Mouse (Mus musculus): ENCODE data around the gene Nsa2. TPM values are rescaled to one million over a fixed set of nuclear protein-coding genes. Genes with fewer than 3 reads are reported as not detected.
"Not testable (repeated sequence)": the region's sequence is repeated elsewhere in the genome, so short reads cannot be mapped to it uniquely, and the experiment has no call there.

Nsa2 gene
- polyA plus RNA-seq, 1 experiment from 2014 or later: 71.9 TPM

DNA sequence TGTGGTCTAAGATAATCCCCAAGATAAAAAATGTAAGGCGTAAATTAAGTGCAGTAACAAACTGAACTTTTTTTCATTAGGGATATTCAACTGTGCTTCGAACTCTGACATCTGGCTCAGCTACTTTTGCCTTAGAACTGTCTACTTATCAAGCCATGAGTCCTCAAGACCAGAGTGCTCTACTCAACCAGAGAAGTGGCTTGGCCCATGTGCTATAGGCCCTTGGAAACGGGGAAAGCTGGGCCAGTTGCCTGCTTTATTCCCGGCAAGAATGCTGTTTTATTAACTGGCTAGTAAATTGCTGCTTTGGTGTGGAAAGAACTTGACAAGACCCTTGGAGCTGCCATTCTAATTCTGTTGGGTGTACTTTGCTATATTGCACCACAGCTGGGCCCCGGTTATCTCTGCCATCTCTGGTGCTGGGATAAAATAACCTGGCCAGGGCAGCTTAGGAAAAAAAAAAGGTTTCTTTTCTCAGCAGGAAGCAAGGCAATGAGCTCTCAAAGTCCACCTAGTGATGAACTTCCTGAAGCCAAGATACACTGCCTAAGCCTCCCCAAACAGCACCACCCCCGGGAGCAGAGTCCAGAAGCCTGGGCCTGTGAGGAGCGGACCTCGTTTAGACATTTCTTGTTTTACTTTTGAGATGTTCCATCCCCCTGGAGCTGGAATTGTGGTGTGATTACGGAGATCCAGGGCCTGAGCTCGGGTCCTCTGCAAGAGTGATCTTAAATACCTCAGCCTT lies 38.0 kb upstream of the Nsa2 start:
- Histone ChIP-seq H3K27me3 (ENCODE audit: control insufficient read depth, insufficient read depth, low read length) (no peaks in the 10 kb centered on the region), H3K36me3 (ENCODE audit: control insufficient read depth, insufficient read depth, low read length) (no peaks in the 10 kb centered on the region; the same call in 1 of the 2 replicates), H3K4me2 (ENCODE audit: low read depth, low read length, severe bottlenecking) (no peak overlapping the region), H3K9ac (ENCODE audit: low read length) (no peak overlapping the region), H3K4me3 (ENCODE audit: low read depth, low read length) (no peak overlapping the region), H3K27ac (ENCODE audit: low read depth, low read length) (no peak overlapping the region), H3K9me3 (ENCODE audit: control insufficient read depth, low read length) (no peaks in the 10 kb centered on the region), H3K4me1 (replicated peaks; ENCODE audit: control insufficient read depth, insufficient read depth, low read length) (0 out of 2 replicates have a peak, but pooled peaks cover 2% of the 10 kb centered on the region)
- DNase-seq (ENCODE audit: low spot score): no peak
- WGBS: 86% methylated on average over 10 of the region's 10 CpGs
- ATAC-seq (replicated peaks; ENCODE audit: low FRiP score): no peak

DNA sequence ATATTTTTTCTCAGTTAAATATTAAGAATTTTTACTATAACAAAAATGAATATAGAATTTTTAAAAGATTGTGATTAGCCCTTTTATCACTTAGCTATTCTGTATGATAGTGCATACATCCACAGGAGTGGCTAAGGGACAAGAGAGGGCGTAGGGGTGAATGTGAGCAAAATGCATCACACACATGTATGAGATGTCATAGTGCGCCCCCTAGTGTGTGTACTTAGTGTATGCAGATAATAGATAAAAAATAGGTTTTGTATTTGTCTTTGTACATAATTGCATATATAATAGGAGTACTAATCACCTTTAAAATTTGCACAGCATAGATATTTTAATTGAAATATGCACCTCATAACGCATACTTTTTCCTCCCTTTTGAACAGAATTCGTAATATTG lies 8.1 kb upstream of the Nsa2 start:
- H3K4me3 ChIP-seq (ENCODE audit: low read depth, low read length): no peak overlapping the region
- no peaks in the 10 kb centered on the region for H3K27me3 ChIP-seq (ENCODE audit: control insufficient read depth, insufficient read depth, low read length)
- H3K4me2 ChIP-seq (ENCODE audit: low read depth, low read length, severe bottlenecking): no peak overlapping the region
- H3K9me3 ChIP-seq (ENCODE audit: control insufficient read depth, low read length): no peaks in the 10 kb centered on the region
- no peak for ATAC-seq (replicated peaks; ENCODE audit: low FRiP score)
- no peaks in the 10 kb centered on the region; the same call in 1 of the 2 replicates for H3K36me3 ChIP-seq (ENCODE audit: control insufficient read depth, insufficient read depth, low read length)
- DNase-seq (ENCODE audit: low spot score): peak; percentile 53
- H3K4me1 ChIP-seq (replicated peaks; ENCODE audit: control insufficient read depth, insufficient read depth, low read length): no peaks in the 10 kb centered on the region
- 59% methylated on average over 4 of the region's 4 CpGs for WGBS
- H3K9ac ChIP-seq (ENCODE audit: low read length): no peak overlapping the region
- H3K27ac ChIP-seq (ENCODE audit: low read depth, low read length): no peak overlapping the region

DNA sequence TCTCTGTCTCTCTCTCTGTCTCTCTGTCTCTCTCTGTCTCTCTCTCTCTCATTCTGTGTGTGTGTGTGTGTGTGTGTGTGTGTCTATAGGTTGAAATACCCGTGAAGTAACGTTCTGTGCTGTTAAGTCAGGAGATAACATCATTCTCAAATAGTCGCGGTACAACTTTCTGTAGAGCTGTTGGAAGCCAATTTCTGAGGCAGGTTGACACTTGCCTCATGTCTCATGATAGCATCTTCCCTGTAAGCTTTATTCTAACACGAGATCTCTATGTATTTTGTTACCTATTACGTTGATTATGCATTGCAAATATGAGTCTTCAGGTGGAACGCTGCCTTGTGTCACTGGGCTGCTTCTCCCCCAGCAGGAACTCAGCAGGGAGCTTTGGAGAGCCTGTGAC lies 4.6 kb upstream of the Nsa2 start:
- H3K4me1 ChIP-seq (replicated peaks; ENCODE audit: control insufficient read depth, insufficient read depth, low read length): no peaks in the 10 kb centered on the region; the same call in 1 of the 2 replicates
- H3K9me3 ChIP-seq (ENCODE audit: control insufficient read depth, low read length): no peaks in the 10 kb centered on the region
- H3K4me3 ChIP-seq (ENCODE audit: low read depth, low read length): no peak overlapping the region
- no peak overlapping the region for H3K9ac ChIP-seq (ENCODE audit: low read length)
- no peaks in the 10 kb centered on the region for H3K27me3 ChIP-seq (ENCODE audit: control insufficient read depth, insufficient read depth, low read length)
- DNase-seq (ENCODE audit: low spot score) (no peak), ATAC-seq (replicated peaks; ENCODE audit: low FRiP score) (no peak)
- H3K36me3 ChIP-seq (ENCODE audit: control insufficient read depth, insufficient read depth, low read length): no peaks in the 10 kb centered on the region; the same call in 1 of the 2 replicates
- WGBS: 89% methylated on average over 7 of the region's 7 CpGs
- H3K4me2 ChIP-seq (ENCODE audit: low read depth, low read length, severe bottlenecking): no peak overlapping the region
- H3K27ac ChIP-seq (ENCODE audit: low read depth, low read length): no peak overlapping the region

DNA sequence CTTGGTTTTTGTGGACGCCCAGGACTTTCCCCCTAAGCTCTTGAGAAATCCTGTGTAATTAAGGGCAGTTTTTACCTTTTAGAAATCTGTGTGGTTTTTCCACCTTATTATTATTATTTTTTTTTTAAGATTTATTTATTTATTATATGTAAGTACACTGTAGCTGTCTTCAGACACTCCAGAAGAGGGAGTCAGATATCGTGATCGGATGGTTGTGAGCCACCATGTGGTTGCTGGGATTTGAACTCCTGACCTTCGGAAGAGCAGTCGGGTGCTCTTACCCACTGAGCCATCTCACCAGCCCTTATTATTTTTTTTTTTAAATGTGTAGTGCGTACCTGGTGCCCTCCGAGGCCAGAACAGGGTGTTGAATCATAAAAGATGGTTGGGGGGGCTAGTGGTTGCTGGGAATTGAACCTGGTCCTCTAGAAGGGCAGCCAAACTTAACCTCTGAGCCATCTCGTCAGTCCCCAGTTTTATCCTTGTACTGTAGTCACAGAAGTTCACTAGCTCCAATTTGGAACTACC lies 731 bp upstream of the Nsa2 start:
- H3K36me3 ChIP-seq (ENCODE audit: control insufficient read depth, insufficient read depth, low read length); H3K9me3 ChIP-seq (ENCODE audit: control insufficient read depth, low read length); H3K4me1 ChIP-seq (replicated peaks; ENCODE audit: control insufficient read depth, insufficient read depth, low read length); ATAC-seq (replicated peaks; ENCODE audit: low FRiP score); DNase-seq (ENCODE audit: low spot score); H3K27me3 ChIP-seq (ENCODE audit: control insufficient read depth, insufficient read depth, low read length); H3K27ac ChIP-seq (ENCODE audit: low read depth, low read length): not testable (repeated sequence)
- Histone ChIP-seq H3K9ac (ENCODE audit: low read length) (peak overlapping the region; percentile 72), H3K4me2 (ENCODE audit: low read depth, low read length, severe bottlenecking) (peak overlapping the region; percentile 54), H3K4me3 (ENCODE audit: low read depth, low read length) (peak overlapping the region; percentile 68)
- WGBS: 37% methylated on average over 8 of the region's 8 CpGs

DNA sequence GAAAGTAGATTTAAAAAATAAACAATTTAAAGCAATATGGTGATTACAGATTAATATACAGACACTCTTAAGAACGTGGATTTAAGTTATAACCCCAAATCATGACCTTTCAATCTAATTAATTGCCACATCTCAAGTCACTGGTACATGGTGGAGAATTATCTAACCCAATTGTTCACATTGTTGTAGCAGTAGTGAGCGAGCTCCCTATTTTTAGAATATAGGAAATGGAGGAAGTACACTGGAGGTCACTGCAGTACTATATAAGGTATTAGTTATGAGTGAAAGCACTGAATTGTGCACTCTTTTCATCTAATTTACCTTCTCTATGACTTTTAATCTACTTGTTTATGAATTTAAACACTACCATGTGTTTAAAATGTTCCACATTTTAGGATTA lies 7.3 kb downstream of the Nsa2 start:
- not testable (repeated sequence) for H3K9me3 ChIP-seq (ENCODE audit: control insufficient read depth, low read length); ATAC-seq (replicated peaks; ENCODE audit: low FRiP score); H3K27me3 ChIP-seq (ENCODE audit: control insufficient read depth, insufficient read depth, low read length); H3K9ac ChIP-seq (ENCODE audit: low read length); H3K4me1 ChIP-seq (replicated peaks; ENCODE audit: control insufficient read depth, insufficient read depth, low read length); H3K4me2 ChIP-seq (ENCODE audit: low read depth, low read length, severe bottlenecking); H3K4me3 ChIP-seq (ENCODE audit: low read depth, low read length); DNase-seq (ENCODE audit: low spot score); H3K27ac ChIP-seq (ENCODE audit: low read depth, low read length); H3K36me3 ChIP-seq (ENCODE audit: control insufficient read depth, insufficient read depth, low read length)
- no CpG with 5 or more reads among the region's 2 CpGs for WGBS

DNA sequence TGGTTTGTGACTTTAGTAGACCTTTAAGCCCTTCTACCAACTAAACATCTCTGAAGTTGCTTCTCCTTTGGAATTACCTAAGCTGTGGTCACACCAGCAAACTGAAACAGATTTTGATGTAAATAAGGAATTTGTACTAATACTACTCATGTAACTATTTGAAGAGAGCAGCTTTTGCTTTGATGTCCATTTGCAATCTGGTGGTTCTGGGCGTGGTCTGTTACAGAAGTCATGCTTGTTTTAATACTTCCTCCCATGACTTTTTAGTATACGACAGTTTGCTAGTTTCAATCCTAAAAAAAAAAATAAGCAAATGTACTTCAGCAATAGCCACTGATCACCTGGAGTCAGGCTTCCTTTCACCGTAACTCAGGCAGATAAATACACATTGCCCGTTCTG lies 8.1 kb downstream of the Nsa2 start:
- not testable (repeated sequence) for H3K9me3 ChIP-seq (ENCODE audit: control insufficient read depth, low read length); H3K4me3 ChIP-seq (ENCODE audit: low read depth, low read length); ATAC-seq (replicated peaks; ENCODE audit: low FRiP score); DNase-seq (ENCODE audit: low spot score); H3K4me2 ChIP-seq (ENCODE audit: low read depth, low read length, severe bottlenecking); H3K4me1 ChIP-seq (replicated peaks; ENCODE audit: control insufficient read depth, insufficient read depth, low read length); H3K9ac ChIP-seq (ENCODE audit: low read length); H3K36me3 ChIP-seq (ENCODE audit: control insufficient read depth, insufficient read depth, low read length); H3K27me3 ChIP-seq (ENCODE audit: control insufficient read depth, insufficient read depth, low read length); H3K27ac ChIP-seq (ENCODE audit: low read depth, low read length)
- 93% methylated on average over 2 of the region's 4 CpGs for WGBS

DNA sequence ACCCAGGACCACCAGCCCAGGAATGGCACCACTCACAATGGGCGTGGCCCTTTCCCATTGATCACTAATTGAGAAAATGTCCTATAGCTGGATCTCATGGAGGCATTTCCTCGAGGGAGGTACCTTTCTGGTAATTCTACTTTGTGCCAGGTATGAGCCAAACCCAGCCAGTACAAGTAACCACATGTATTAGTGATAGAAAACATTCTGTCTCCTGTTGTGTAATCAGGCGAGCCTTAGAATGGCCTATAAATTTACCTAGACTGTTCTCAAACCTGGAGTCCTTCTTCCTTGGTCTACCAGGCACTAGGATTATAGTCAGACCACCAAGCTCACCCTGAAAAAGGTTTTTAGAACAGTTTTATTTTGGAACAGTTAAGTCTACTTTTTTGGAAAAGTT lies 16.4 kb downstream of the Nsa2 start:
- ATAC-seq (replicated peaks; ENCODE audit: low FRiP score) (no peak), DNase-seq (ENCODE audit: low spot score) (no peak)
- Histone ChIP-seq H3K27ac (ENCODE audit: low read depth, low read length) (no peak overlapping the region), H3K36me3 (ENCODE audit: control insufficient read depth, insufficient read depth, low read length) (no peaks in the 10 kb centered on the region), H3K4me2 (ENCODE audit: low read depth, low read length, severe bottlenecking) (no peak overlapping the region), H3K27me3 (ENCODE audit: control insufficient read depth, insufficient read depth, low read length) (no peaks in the 10 kb centered on the region), H3K9ac (ENCODE audit: low read length) (no peak overlapping the region), H3K4me1 (replicated peaks; ENCODE audit: control insufficient read depth, insufficient read depth, low read length) (no peaks in the 10 kb centered on the region), H3K4me3 (ENCODE audit: low read depth, low read length) (no peak overlapping the region), H3K9me3 (ENCODE audit: control insufficient read depth, low read length) (no peaks in the 10 kb centered on the region)
- 78% methylated on average over 3 of the region's 3 CpGs for WGBS

DNA sequence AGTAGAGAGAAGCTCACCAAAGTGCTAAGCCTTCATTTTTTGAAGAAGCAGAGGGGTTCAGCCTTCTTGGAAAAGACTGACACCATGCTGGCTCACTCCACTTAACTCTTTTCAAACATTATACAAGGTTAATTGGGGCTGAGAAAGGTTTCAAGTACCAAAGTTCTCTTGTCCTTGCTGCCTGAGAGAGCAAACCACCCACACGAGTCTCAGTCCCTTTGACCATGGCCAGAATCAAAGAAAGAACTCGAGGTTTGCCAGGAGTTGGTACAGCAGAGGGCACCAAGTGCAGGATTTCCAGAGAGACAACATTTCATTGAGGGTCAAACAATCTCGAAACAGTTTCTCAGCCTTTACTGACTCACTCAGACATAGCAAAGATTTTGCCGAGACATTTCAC lies 28.7 kb downstream of the Nsa2 start:
- Histone ChIP-seq H3K4me2 (ENCODE audit: low read depth, low read length, severe bottlenecking) (no peak overlapping the region), H3K9me3 (ENCODE audit: control insufficient read depth, low read length) (no peaks in the 10 kb centered on the region), H3K27me3 (ENCODE audit: control insufficient read depth, insufficient read depth, low read length) (no peaks in the 10 kb centered on the region), H3K4me1 (replicated peaks; ENCODE audit: control insufficient read depth, insufficient read depth, low read length) (no peaks in the 10 kb centered on the region), H3K36me3 (ENCODE audit: control insufficient read depth, insufficient read depth, low read length) (no peaks in the 10 kb centered on the region; the same call in 1 of the 2 replicates), H3K9ac (ENCODE audit: low read length) (no peak overlapping the region), H3K27ac (ENCODE audit: low read depth, low read length) (no peak overlapping the region), H3K4me3 (ENCODE audit: low read depth, low read length) (no peak overlapping the region)
- DNase-seq (ENCODE audit: low spot score) (no peak), ATAC-seq (replicated peaks; ENCODE audit: low FRiP score) (no peak)
- 86% methylated on average over 4 of the region's 4 CpGs for WGBS

DNA sequence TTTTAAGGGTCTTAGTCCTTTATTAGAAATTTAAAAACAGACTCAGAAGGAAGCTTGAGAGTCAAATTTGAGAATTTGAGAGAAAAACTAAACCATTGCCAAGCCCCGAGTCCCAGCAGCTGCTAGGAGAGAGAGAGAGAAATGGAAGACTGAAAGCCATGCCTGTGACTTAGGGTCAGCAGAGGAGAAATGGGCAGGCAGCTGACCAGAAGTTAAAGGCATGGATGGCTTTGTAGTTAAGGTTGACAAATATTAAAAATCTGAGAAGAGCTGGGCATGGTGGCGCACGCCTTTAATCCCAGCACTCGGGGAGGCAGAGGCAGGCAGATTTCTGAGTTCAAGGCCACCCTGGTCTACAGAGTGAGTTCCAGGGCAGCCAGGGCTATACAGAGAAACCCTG lies 30.0 kb downstream of the Nsa2 start:
- 94% methylated on average over 4 of the region's 4 CpGs for WGBS
- not testable (repeated sequence) for H3K27me3 ChIP-seq (ENCODE audit: control insufficient read depth, insufficient read depth, low read length); H3K4me1 ChIP-seq (replicated peaks; ENCODE audit: control insufficient read depth, insufficient read depth, low read length); DNase-seq (ENCODE audit: low spot score); H3K27ac ChIP-seq (ENCODE audit: low read depth, low read length); H3K9me3 ChIP-seq (ENCODE audit: control insufficient read depth, low read length); ATAC-seq (replicated peaks; ENCODE audit: low FRiP score); H3K36me3 ChIP-seq (ENCODE audit: control insufficient read depth, insufficient read depth, low read length); H3K4me3 ChIP-seq (ENCODE audit: low read depth, low read length); H3K9ac ChIP-seq (ENCODE audit: low read length); H3K4me2 ChIP-seq (ENCODE audit: low read depth, low read length, severe bottlenecking)
